ENCODE assay signal across 8 mouse cellular contexts in the genomic region with DNA sequence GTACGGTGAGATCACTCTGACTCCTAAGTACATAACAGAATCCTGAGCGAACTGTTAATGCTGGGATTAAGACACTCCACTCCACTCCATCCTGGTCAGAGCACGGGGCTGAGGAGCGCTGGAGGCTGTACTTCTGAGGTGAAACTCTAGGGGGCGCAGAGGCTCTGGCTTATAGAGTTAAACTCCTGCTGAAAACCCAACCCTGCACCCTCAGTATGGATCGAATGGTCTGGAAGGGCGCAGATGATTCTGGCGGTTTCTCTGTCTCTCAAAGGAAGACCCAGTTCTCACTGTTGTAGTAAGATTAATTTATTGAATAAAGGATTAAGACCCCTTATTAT. TPM values are rescaled to one million over a fixed set of nuclear protein-coding genes. Genes with fewer than 3 reads are reported as not detected.
DNase-seq lines count a peak whose midpoint lies in the region; ATAC-seq and TF ChIP-seq lines count a peak whose summit lies in the region.

No protein-coding gene starts in this region.

- H3K4me1 ChIP-seq in midbrain, embryonic 11.5 days (ENCODE audit: control insufficient read depth, insufficient read depth, low read length) = no peaks in the 10 kb centered on the region
- peaks cover 7% of the 10 kb centered on the region; the same call in 1 of the 2 replicates for H3K4me1 ChIP-seq in midbrain, embryonic 15.5 days
- H3K4me1 ChIP-seq in embryonic facial prominence, embryonic 15.5 days = 0 out of 2 replicates have a peak, but pooled peaks cover 8% of the 10 kb centered on the region
- no peaks in the 10 kb centered on the region for H3K4me1 ChIP-seq in hindbrain, postnatal 0 days (ENCODE audit: insufficient read depth, low read length)
- H3K4me1 ChIP-seq in midbrain, postnatal 0 days (ENCODE audit: insufficient read depth, low read length) = no peaks in the 10 kb centered on the region

- H3K27me3 ChIP-seq in midbrain, embryonic 11.5 days (ENCODE audit: control insufficient read depth, insufficient read depth, low read length) = peaks cover 16% of the 10 kb centered on the region
- peaks cover 26% of the 10 kb centered on the region for H3K27me3 ChIP-seq in midbrain, embryonic 15.5 days (replicated peaks)
- H3K27me3 ChIP-seq in embryonic facial prominence, embryonic 15.5 days = peaks cover 27% of the 10 kb centered on the region
- H3K27me3 ChIP-seq in hindbrain, postnatal 0 days (ENCODE audit: insufficient read depth, low read length) = peaks cover 12% of the 10 kb centered on the region
- H3K27me3 ChIP-seq in midbrain, postnatal 0 days (ENCODE audit: insufficient read depth, low read length) = peaks cover 18% of the 10 kb centered on the region

- no peak overlapping the region for H3K27ac ChIP-seq in midbrain, embryonic 11.5 days (ENCODE audit: low read depth, low read length)
- no peak overlapping the region for H3K27ac ChIP-seq in midbrain, embryonic 15.5 days
- H3K27ac ChIP-seq in embryonic facial prominence, embryonic 15.5 days (replicated peaks) = no peak overlapping the region
- no peak overlapping the region for H3K27ac ChIP-seq in hindbrain, postnatal 0 days
- no peak overlapping the region for H3K27ac ChIP-seq in midbrain, postnatal 0 days (ENCODE audit: low read depth, low read length)

- no peaks in the 10 kb centered on the region for H3K36me3 ChIP-seq in midbrain, embryonic 11.5 days (ENCODE audit: control insufficient read depth, insufficient read depth, low read length)
- no peaks in the 10 kb centered on the region for H3K36me3 ChIP-seq in midbrain, embryonic 15.5 days (replicated peaks)
- no peaks in the 10 kb centered on the region for H3K36me3 ChIP-seq in embryonic facial prominence, embryonic 15.5 days
- H3K36me3 ChIP-seq in hindbrain, postnatal 0 days (ENCODE audit: insufficient read depth, low read length) = no peaks in the 10 kb centered on the region
- no peaks in the 10 kb centered on the region for H3K36me3 ChIP-seq in midbrain, postnatal 0 days (ENCODE audit: insufficient read depth, low read length)

- H3K4me2 ChIP-seq in midbrain, embryonic 11.5 days = no peak overlapping the region
- no peak overlapping the region for H3K4me2 ChIP-seq in midbrain, embryonic 15.5 days
- no peak overlapping the region for H3K4me2 ChIP-seq in embryonic facial prominence, embryonic 15.5 days (replicated peaks)
- no peak overlapping the region for H3K4me2 ChIP-seq in hindbrain, postnatal 0 days (ENCODE audit: low read depth, low read length)
- no peak overlapping the region for H3K4me2 ChIP-seq in midbrain, postnatal 0 days (ENCODE audit: low read depth, low read length, poor library complexity, severe bottlenecking)

- WGBS in midbrain, embryonic 11.5 days = 25% methylated on average over 8 of the region's 8 CpGs
- WGBS in midbrain, embryonic 15.5 days = 20% methylated on average over 8 of the region's 8 CpGs
- WGBS in embryonic facial prominence, embryonic 15.5 days = 20% methylated on average over 8 of the region's 8 CpGs
- WGBS in hindbrain, postnatal 0 days = 23% methylated on average over 8 of the region's 8 CpGs
- 29% methylated on average over 8 of the region's 8 CpGs for WGBS in midbrain, postnatal 0 days

- no peaks in the 10 kb centered on the region for H3K9me3 ChIP-seq in midbrain, embryonic 11.5 days (ENCODE audit: control insufficient read depth, low read length)
- no peaks in the 10 kb centered on the region for H3K9me3 ChIP-seq in midbrain, embryonic 15.5 days
- H3K9me3 ChIP-seq in embryonic facial prominence, embryonic 15.5 days (replicated peaks) = no peaks in the 10 kb centered on the region
- no peaks in the 10 kb centered on the region for H3K9me3 ChIP-seq in hindbrain, postnatal 0 days (ENCODE audit: low read length)
- H3K9me3 ChIP-seq in midbrain, postnatal 0 days (ENCODE audit: low read length) = no peaks in the 10 kb centered on the region

- intact Hi-C loops in left cerebral cortex, postnatal 25 days (cut with DNase I) = no loop called here

- peak; percentile 54 for ATAC-seq in midbrain, embryonic 11.5 days (ENCODE audit: low FRiP score)
- no peak; the same call in 1 of the 2 replicates for ATAC-seq in midbrain, embryonic 15.5 days (replicated peaks)
- peak; percentile 26; the same call in 1 of the 2 replicates for ATAC-seq in embryonic facial prominence, embryonic 15.5 days (ENCODE audit: insufficient number of reproducible peaks, low FRiP score, low TSS enrichment, low read depth)
- peak; percentile 41; the same call in 1 of the 2 replicates for ATAC-seq in hindbrain, postnatal 0 days
- no peak for ATAC-seq in midbrain, postnatal 0 days (ENCODE audit: low FRiP score)

- TF ChIP-seq CTCF in hindbrain, postnatal 0 days (IDR thresholded peaks at IDR 0.05; ENCODE audit: low read depth) = peak; percentile 75
- peak; percentile 65 for TF ChIP-seq CTCF in midbrain, postnatal 0 days (IDR thresholded peaks at IDR 0.05)

- DNase-seq in midbrain, embryonic 11.5 days (ENCODE audit: low spot score, missing footprints) = peak; percentile 97
- DNase-seq in adrenal gland, postnatal 4 days (ENCODE audit: low spot score in 2 of 2) = peak; percentile 38 to 49
- DNase-seq in hindbrain, postnatal 0 days (ENCODE audit: low spot score) = peak; percentile 67
- DNase-seq in left cerebral cortex, postnatal 25 days (ENCODE audit: low spot score in 2 of 2) = peak; percentile 10 to 20
- peak; percentile 51 for DNase-seq in midbrain, postnatal 0 days (ENCODE audit: low spot score)
- DNase-seq in thymus, postnatal 25 days = peak; percentile 66

- H3K4me3 ChIP-seq in midbrain, embryonic 11.5 days (ENCODE audit: low read depth, low read length) = no peak overlapping the region
- no peak overlapping the region for H3K4me3 ChIP-seq in midbrain, embryonic 15.5 days
- H3K4me3 ChIP-seq in embryonic facial prominence, embryonic 15.5 days (replicated peaks) = no peak overlapping the region
- H3K4me3 ChIP-seq in hindbrain, postnatal 0 days (ENCODE audit: low read length) = no peak overlapping the region
- H3K4me3 ChIP-seq in midbrain, postnatal 0 days (ENCODE audit: low read depth, low read length) = no peak overlapping the region

- H3K9ac ChIP-seq in midbrain, embryonic 11.5 days (ENCODE audit: low read length) = no peak overlapping the region
- H3K9ac ChIP-seq in midbrain, embryonic 15.5 days = no peak overlapping the region
- no peak overlapping the region for H3K9ac ChIP-seq in embryonic facial prominence, embryonic 15.5 days
- H3K9ac ChIP-seq in hindbrain, postnatal 0 days (replicated peaks; ENCODE audit: low read length) = no peak overlapping the region
- no peak overlapping the region for H3K9ac ChIP-seq in midbrain, postnatal 0 days (replicated peaks; ENCODE audit: low read length, poor library complexity, severe bottlenecking)

RNA-seq across cellular contexts. Expression of a gene that starts 8.1 kb away (rescaled TPM):
- 1.5 and 1.8 TPM in 2 replicates for polyA plus RNA-seq in midbrain, embryonic 11.5 days (2014; fragmentation: Nextera tagmentation; extraction: Ambion mirVana)
- polyA plus RNA-seq in midbrain, embryonic 15.5 days (2015; fragmentation: Nextera tagmentation; extraction: Ambion mirVana) = 0.60 and 0.92 TPM in 2 replicates
- 1 to 10 TPM; 1.4 to 1.8 TPM for total RNA-seq in adrenal gland, postnatal 4 days (2021)
- polyA plus RNA-seq in embryonic facial prominence, embryonic 15.5 days (2015; fragmentation: Nextera tagmentation; extraction: Ambion mirVana) = 6.3 and 6.6 TPM in 2 replicates
- total RNA-seq in hindbrain, postnatal 0 days (2014; rRNA removed) = 0.78 TPM in 1 of 2 replicates, not detected in the other
- polyA plus RNA-seq in hindbrain, postnatal 0 days (2015; fragmentation: Nextera tagmentation; extraction: Ambion mirVana) = 0.69 and 1.4 TPM in 2 replicates
- not detected for total RNA-seq in left cerebral cortex, postnatal 25 days (2021)
- total RNA-seq in midbrain, postnatal 0 days (2014; rRNA removed) = not detected in 2 replicates
- 1.3 and 1.5 TPM in 2 replicates for polyA plus RNA-seq in midbrain, postnatal 0 days (2015; fragmentation: Nextera tagmentation; extraction: Ambion mirVana)

RNA-seq across cellular contexts. Expression of a gene that starts 23.3 kb away (rescaled TPM):
- 0.70 and 0.81 TPM in 2 replicates for polyA plus RNA-seq in midbrain, embryonic 11.5 days (2014; fragmentation: Nextera tagmentation; extraction: Ambion mirVana)
- 0.30 and 0.57 TPM in 2 replicates for polyA plus RNA-seq in midbrain, embryonic 15.5 days (2015; fragmentation: Nextera tagmentation; extraction: Ambion mirVana)
- 1 to 10 TPM; 2.0 to 3.1 TPM for total RNA-seq in adrenal gland, postnatal 4 days (2021)
- polyA plus RNA-seq in embryonic facial prominence, embryonic 15.5 days (2015; fragmentation: Nextera tagmentation; extraction: Ambion mirVana) = 0.76 and 0.87 TPM in 2 replicates
- total RNA-seq in hindbrain, postnatal 0 days (2014; rRNA removed) = not detected in 2 replicates
- 0.14 and 0.42 TPM in 2 replicates for polyA plus RNA-seq in hindbrain, postnatal 0 days (2015; fragmentation: Nextera tagmentation; extraction: Ambion mirVana)
- 1 to 10 TPM; 1.3 TPM for total RNA-seq in left cerebral cortex, postnatal 25 days (2021)
- 0.52 TPM in 1 of 2 replicates, not detected in the other for total RNA-seq in midbrain, postnatal 0 days (2014; rRNA removed)
- polyA plus RNA-seq in midbrain, postnatal 0 days (2015; fragmentation: Nextera tagmentation; extraction: Ambion mirVana) = 0.31 and 0.33 TPM in 2 replicates

RNA-seq across cellular contexts. Expression of a gene that starts 27.9 kb away (rescaled TPM):
- 0.07 and 0.30 TPM in 2 replicates for polyA plus RNA-seq in midbrain, embryonic 11.5 days (2014; fragmentation: Nextera tagmentation; extraction: Ambion mirVana)
- polyA plus RNA-seq in midbrain, embryonic 15.5 days (2015; fragmentation: Nextera tagmentation; extraction: Ambion mirVana) = 0.26 and 0.33 TPM in 2 replicates
- total RNA-seq in adrenal gland, postnatal 4 days (2021) = 1 to 10 TPM; 2.7 to 4.4 TPM
- 5.2 and 6.2 TPM in 2 replicates for polyA plus RNA-seq in embryonic facial prominence, embryonic 15.5 days (2015; fragmentation: Nextera tagmentation; extraction: Ambion mirVana)
- 0.52 and 2.7 TPM in 2 replicates for total RNA-seq in hindbrain, postnatal 0 days (2014; rRNA removed)
- polyA plus RNA-seq in hindbrain, postnatal 0 days (2015; fragmentation: Nextera tagmentation; extraction: Ambion mirVana) = 0.14 and 0.15 TPM in 2 replicates
- total RNA-seq in left cerebral cortex, postnatal 25 days (2021) = under 1 TPM; 0.32 to 0.41 TPM
- total RNA-seq in midbrain, postnatal 0 days (2014; rRNA removed) = 0.19 and 0.93 TPM in 2 replicates
- 0.13 and 0.19 TPM in 2 replicates for polyA plus RNA-seq in midbrain, postnatal 0 days (2015; fragmentation: Nextera tagmentation; extraction: Ambion mirVana)

RNA-seq across cellular contexts. Expression of a gene that starts 28.6 kb away (rescaled TPM):
- 0.18 and 0.41 TPM in 2 replicates for polyA plus RNA-seq in midbrain, embryonic 11.5 days (2014; fragmentation: Nextera tagmentation; extraction: Ambion mirVana)
- polyA plus RNA-seq in midbrain, embryonic 15.5 days (2015; fragmentation: Nextera tagmentation; extraction: Ambion mirVana) = 0.44 and 0.77 TPM in 2 replicates
- total RNA-seq in adrenal gland, postnatal 4 days (2021) = under 1 TPM; 0.48 to 0.96 TPM
- polyA plus RNA-seq in embryonic facial prominence, embryonic 15.5 days (2015; fragmentation: Nextera tagmentation; extraction: Ambion mirVana) = 0.31 and 0.37 TPM in 2 replicates
- total RNA-seq in hindbrain, postnatal 0 days (2014; rRNA removed) = 1.7 TPM in 1 of 2 replicates, not detected in the other
- polyA plus RNA-seq in hindbrain, postnatal 0 days (2015; fragmentation: Nextera tagmentation; extraction: Ambion mirVana) = 0.45 and 0.81 TPM in 2 replicates
- total RNA-seq in left cerebral cortex, postnatal 25 days (2021) = under 1 TPM in 1 of 2 experiments, not detected in 1; 0.39 TPM
- 0.22 and 2.5 TPM in 2 replicates for total RNA-seq in midbrain, postnatal 0 days (2014; rRNA removed)
- 0.46 and 0.48 TPM in 2 replicates for polyA plus RNA-seq in midbrain, postnatal 0 days (2015; fragmentation: Nextera tagmentation; extraction: Ambion mirVana)

RNA-seq across cellular contexts. Expression of a gene that starts 39.8 kb away (rescaled TPM):
- polyA plus RNA-seq in midbrain, embryonic 11.5 days (2014; fragmentation: Nextera tagmentation; extraction: Ambion mirVana) = 73.5 and 77.5 TPM in 2 replicates
- 73.1 and 73.2 TPM in 2 replicates for polyA plus RNA-seq in midbrain, embryonic 15.5 days (2015; fragmentation: Nextera tagmentation; extraction: Ambion mirVana)
- 10 to 100 TPM; 48.3 to 52.8 TPM for total RNA-seq in adrenal gland, postnatal 4 days (2021)
- polyA plus RNA-seq in embryonic facial prominence, embryonic 15.5 days (2015; fragmentation: Nextera tagmentation; extraction: Ambion mirVana) = 66.9 and 70.0 TPM in 2 replicates
- total RNA-seq in hindbrain, postnatal 0 days (2014; rRNA removed) = 26.6 and 32.9 TPM in 2 replicates
- 76.9 and 84.9 TPM in 2 replicates for polyA plus RNA-seq in hindbrain, postnatal 0 days (2015; fragmentation: Nextera tagmentation; extraction: Ambion mirVana)
- total RNA-seq in left cerebral cortex, postnatal 25 days (2021) = 10 to 100 TPM; 30.0 to 36.1 TPM
- total RNA-seq in midbrain, postnatal 0 days (2014; rRNA removed) = 28.4 and 33.3 TPM in 2 replicates
- 70.1 and 79.4 TPM in 2 replicates for polyA plus RNA-seq in midbrain, postnatal 0 days (2015; fragmentation: Nextera tagmentation; extraction: Ambion mirVana)

Comparison
In these comparisons a context has a peak if more than half of its experiments do, and no peak if none do; other contexts are left out.
1. ATAC-seq: peak in midbrain, embryonic 11.5 days (single experiment), embryonic facial prominence, embryonic 15.5 days (single experiment) and hindbrain, postnatal 0 days (single experiment); none in midbrain, embryonic 15.5 days (single experiment) and midbrain, postnatal 0 days (single experiment).
2. DNase-seq: peak in every context shown above with its lines; median percentile 97 in midbrain, embryonic 11.5 days; 67 in hindbrain, postnatal 0 days; 66 in thymus, postnatal 25 days; 51 in midbrain, postnatal 0 days; 44 in adrenal gland, postnatal 4 days; 15 in left cerebral cortex, postnatal 25 days.